Mouse (Mus musculus) lung, adult 2 months (tissue): ENCODE measurements around the gene 4930432M17Rik.

Source experiments
- CTCF ChIP-seq: fragments of 200-500 bp; IDR thresholded peaks from 2 replicates; pipeline ENCODE4 v1.5.1; 2011; ENCODE audit warnings: mild to moderate bottlenecking, low read length, control low read depth; ENCODE audit not compliant: insufficient read depth
- POLR2A ChIP-seq: fragments of 200-500 bp; IDR thresholded peaks from 2 replicates; pipeline ENCODE4 v1.6.1; 2011; ENCODE audit warnings: low read depth, mild to moderate bottlenecking, control low read depth, low read length, borderline replicate concordance; ENCODE audit errors: extremely low read depth

- TF ChIP-seq CTCF = no peak
- TF ChIP-seq POLR2A = no peak
Measured at GRCm38 (mm10) chr3:121707106-121707505, 36.5 kb downstream of the 4930432M17Rik start.
